Mouse (Mus musculus): ENCODE measurements around the gene Ugt1a7c. TPM values are rescaled to one million over a fixed set of nuclear protein-coding genes. Genes with fewer than 3 reads are reported as not detected.

Ugt1a7c gene
- polyA plus RNA-seq, 1 experiment, result not detected

- TF ChIP-seq CTCF (IDR thresholded peaks at IDR 0.05; ENCODE audit: insufficient read depth, low read depth, low read length) (no peak), POLR2A (IDR thresholded peaks at IDR 0.05; ENCODE audit: insufficient read depth, low read depth, low read length) (no peak)
- Histone ChIP-seq H3K4me3 (ENCODE audit: insufficient read depth, low read depth, low read length) (no peak overlapping the region), H3K4me1 (ENCODE audit: control insufficient read depth, insufficient read depth, low read length) (no peaks in the 10 kb centered on the region), H3K27ac (ENCODE audit: insufficient read depth, low read depth, low read length) (no peak overlapping the region)
- 77% methylated on average over 1 of the region's 1 CpGs for WGBS
Measured at GRCm38 (mm10) chr1:88213061-88213460, 118.2 kb downstream of the Ugt1a7c start.

GRCm38 (mm10) chr1:88213766-88214461, 119.1 kb downstream of the Ugt1a7c start:
- WGBS, result 76% methylated on average over 2 of the region's 2 CpGs

GRCm38 (mm10) chr1:88214462-88214952, 119.6 kb downstream of the Ugt1a7c start:
- no peak overlapping the region for H3K4me3 ChIP-seq (ENCODE audit: insufficient read depth, low read depth, low read length)
- WGBS, result 76% methylated on average over 2 of the region's 2 CpGs
- H3K4me1 ChIP-seq (ENCODE audit: control insufficient read depth, insufficient read depth, low read length), result no peaks in the 10 kb centered on the region
- no peak overlapping the region for H3K27ac ChIP-seq (ENCODE audit: insufficient read depth, low read depth, low read length)
- TF ChIP-seq CTCF (IDR thresholded peaks at IDR 0.05; ENCODE audit: insufficient read depth, low read depth, low read length), result no peak
- TF ChIP-seq POLR2A (IDR thresholded peaks at IDR 0.05; ENCODE audit: insufficient read depth, low read depth, low read length), result no peak

More at GRCm38 (mm10) chr1:88213766-88214461, 119.1 kb downstream of the Ugt1a7c start:
- H3K27ac ChIP-seq (ENCODE audit: insufficient read depth, low read depth, low read length), result no peak overlapping the region
- H3K4me3 ChIP-seq (ENCODE audit: insufficient read depth, low read depth, low read length), result no peak overlapping the region
- no peaks in the 10 kb centered on the region for H3K4me1 ChIP-seq (ENCODE audit: control insufficient read depth, insufficient read depth, low read length)
- no peak for TF ChIP-seq CTCF (IDR thresholded peaks at IDR 0.05; ENCODE audit: insufficient read depth, low read depth, low read length)
- TF ChIP-seq POLR2A (IDR thresholded peaks at IDR 0.05; ENCODE audit: insufficient read depth, low read depth, low read length), result no peak

GRCm38 (mm10) chr1:88215466-88216380, 120.9 kb downstream of the Ugt1a7c start:
- WGBS, result 72% methylated on average over 10 of the region's 10 CpGs

GRCm38 (mm10) chr1:88216551-88216950, 121.7 kb downstream of the Ugt1a7c start:
- Histone ChIP-seq H3K4me1 (ENCODE audit: control insufficient read depth, insufficient read depth, low read length) (no peaks in the 10 kb centered on the region), H3K4me3 (ENCODE audit: insufficient read depth, low read depth, low read length) (no peak overlapping the region), H3K27ac (ENCODE audit: insufficient read depth, low read depth, low read length) (no peak overlapping the region)
- TF ChIP-seq POLR2A (IDR thresholded peaks at IDR 0.05; ENCODE audit: insufficient read depth, low read depth, low read length) (no peak), CTCF (IDR thresholded peaks at IDR 0.05; ENCODE audit: insufficient read depth, low read depth, low read length) (no peak)
- 61% methylated on average over 2 of the region's 2 CpGs for WGBS

More at GRCm38 (mm10) chr1:88215466-88216380, 120.9 kb downstream of the Ugt1a7c start:
- H3K27ac ChIP-seq (ENCODE audit: insufficient read depth, low read depth, low read length), result no peak overlapping the region
- TF ChIP-seq CTCF (IDR thresholded peaks at IDR 0.05; ENCODE audit: insufficient read depth, low read depth, low read length) (no peak), POLR2A (IDR thresholded peaks at IDR 0.05; ENCODE audit: insufficient read depth, low read depth, low read length) (no peak)
- H3K4me1 ChIP-seq (ENCODE audit: control insufficient read depth, insufficient read depth, low read length), result no peaks in the 10 kb centered on the region
- H3K4me3 ChIP-seq (ENCODE audit: insufficient read depth, low read depth, low read length), result no peak overlapping the region

- TF ChIP-seq POLR2A (IDR thresholded peaks at IDR 0.05; ENCODE audit: insufficient read depth, low read depth, low read length) (no peak), CTCF (IDR thresholded peaks at IDR 0.05; ENCODE audit: insufficient read depth, low read depth, low read length) (no peak)
- Histone ChIP-seq H3K27ac (ENCODE audit: insufficient read depth, low read depth, low read length) (no peak overlapping the region), H3K4me1 (ENCODE audit: control insufficient read depth, insufficient read depth, low read length) (no peaks in the 10 kb centered on the region), H3K4me3 (ENCODE audit: insufficient read depth, low read depth, low read length) (no peak overlapping the region)
- 59% methylated on average over 2 of the region's 2 CpGs for WGBS
Measured at GRCm38 (mm10) chr1:88217144-88217543, 122.3 kb downstream of the Ugt1a7c start.

- Histone ChIP-seq H3K27ac (ENCODE audit: insufficient read depth, low read depth, low read length) (no peak overlapping the region), H3K4me1 (ENCODE audit: control insufficient read depth, insufficient read depth, low read length) (no peaks in the 10 kb centered on the region), H3K4me3 (ENCODE audit: insufficient read depth, low read depth, low read length) (no peak overlapping the region)
- WGBS, result 36% methylated on average over 3 of the region's 3 CpGs
- TF ChIP-seq CTCF (IDR thresholded peaks at IDR 0.05; ENCODE audit: insufficient read depth, low read depth, low read length) (no peak), POLR2A (IDR thresholded peaks at IDR 0.05; ENCODE audit: insufficient read depth, low read depth, low read length) (no peak)
Measured at GRCm38 (mm10) chr1:88217576-88217975, 122.7 kb downstream of the Ugt1a7c start.

- no peak overlapping the region for H3K27ac ChIP-seq (ENCODE audit: insufficient read depth, low read depth, low read length)
- H3K4me1 ChIP-seq (ENCODE audit: control insufficient read depth, insufficient read depth, low read length), result no peaks in the 10 kb centered on the region
- TF ChIP-seq POLR2A (IDR thresholded peaks at IDR 0.05; ENCODE audit: insufficient read depth, low read depth, low read length), result no peak
- no peak for TF ChIP-seq CTCF (IDR thresholded peaks at IDR 0.05; ENCODE audit: insufficient read depth, low read depth, low read length)
- H3K4me3 ChIP-seq (ENCODE audit: insufficient read depth, low read depth, low read length), result no peak overlapping the region
- WGBS, result 76% methylated on average over 9 of the region's 9 CpGs
Measured at GRCm38 (mm10) chr1:88218051-88218450, 123.2 kb downstream of the Ugt1a7c start.

GRCm38 (mm10) chr1:88218591-88218990, 123.7 kb downstream of the Ugt1a7c start:
- H3K4me1 ChIP-seq (ENCODE audit: control insufficient read depth, insufficient read depth, low read length), result no peaks in the 10 kb centered on the region
- H3K27ac ChIP-seq (ENCODE audit: insufficient read depth, low read depth, low read length), result no peak overlapping the region
- no peak overlapping the region for H3K4me3 ChIP-seq (ENCODE audit: insufficient read depth, low read depth, low read length)
- TF ChIP-seq CTCF (IDR thresholded peaks at IDR 0.05; ENCODE audit: insufficient read depth, low read depth, low read length), result no peak
- TF ChIP-seq POLR2A (IDR thresholded peaks at IDR 0.05; ENCODE audit: insufficient read depth, low read depth, low read length), result no peak
- WGBS, result 51% methylated on average over 4 of the region's 4 CpGs
